Mouse (Mus musculus): ENCODE data around the gene Emc3.

DNA sequence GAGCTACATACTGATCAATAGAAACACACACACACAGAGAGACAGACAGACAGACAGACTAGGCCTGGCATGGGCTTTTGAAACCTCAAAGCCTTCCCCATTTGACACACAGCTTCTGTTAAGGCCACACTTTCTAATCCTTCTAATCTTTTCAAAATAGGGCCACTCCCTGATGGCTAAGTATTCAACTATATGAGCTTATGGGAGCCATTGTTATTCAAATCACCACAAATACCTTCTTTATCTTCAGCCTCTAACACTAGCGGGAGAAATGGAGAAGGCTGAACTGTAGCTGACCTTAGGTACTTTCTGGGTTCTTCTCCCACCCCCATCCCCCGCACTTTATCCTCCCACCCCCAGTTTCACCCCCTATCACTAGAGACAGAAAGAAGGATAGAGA lies 28.7 kb downstream of the Emc3 start:
- TF ChIP-seq CTCF (IDR thresholded peaks at IDR 0.05; ENCODE audit: insufficient read depth, low read depth, low read length) (no peak), POLR2A (IDR thresholded peaks at IDR 0.05; ENCODE audit: insufficient read depth, low read depth, low read length) (no peak)

Measured in olfactory bulb, adult 2 months (tissue).